Mouse (Mus musculus) thymus, postnatal 14 days (tissue): ENCODE measurements around the gene Sept1.
"Not testable (repeated sequence)": the region's sequence is repeated elsewhere in the genome, so short reads cannot be mapped to it uniquely, and the experiment has no call there.

Experiments used
- DNase-seq: peaks from one replicate; pipeline ENCODE4 v3.0.0; 2021

The Sept1 gene

DNA sequence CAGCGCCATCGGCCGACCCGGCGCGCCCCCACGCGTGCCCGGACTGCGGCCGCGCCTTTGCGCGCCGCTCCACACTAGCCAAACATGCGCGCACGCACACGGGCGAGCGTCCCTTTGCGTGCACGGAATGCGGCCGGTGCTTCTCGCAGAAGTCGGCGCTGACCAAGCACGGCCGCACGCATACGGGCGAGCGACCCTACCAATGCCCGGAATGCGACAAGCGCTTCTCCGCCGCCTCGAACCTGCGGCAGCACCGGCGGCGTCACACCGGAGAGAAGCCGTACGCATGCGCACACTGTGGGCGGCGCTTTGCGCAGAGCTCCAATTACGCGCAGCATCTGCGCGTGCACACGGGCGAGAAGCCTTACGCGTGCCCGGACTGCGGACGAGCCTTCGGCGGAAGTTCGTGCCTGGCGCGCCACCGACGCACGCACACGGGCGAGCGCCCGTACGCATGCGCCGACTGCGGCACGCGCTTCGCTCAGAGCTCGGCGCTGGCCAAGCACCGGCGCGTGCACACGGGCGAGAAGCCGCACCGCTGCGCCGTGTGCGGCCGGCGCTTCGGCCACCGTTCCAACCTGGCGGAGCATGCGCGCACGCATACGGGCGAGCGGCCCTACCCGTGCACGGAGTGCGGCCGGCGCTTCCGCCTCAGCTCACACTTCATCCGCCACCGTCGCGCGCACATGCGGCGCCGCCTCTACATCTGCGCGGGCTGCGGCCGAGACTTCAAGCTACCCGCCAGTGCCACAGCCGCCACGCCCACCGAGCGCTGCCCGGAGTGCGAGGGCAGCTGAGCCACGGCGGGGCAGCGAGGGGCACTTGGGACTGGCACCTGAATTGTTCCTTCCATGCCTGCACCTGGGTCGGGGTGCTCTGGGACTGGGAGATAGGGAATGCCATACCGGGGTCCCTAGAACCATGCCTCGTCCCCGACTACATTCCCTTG lies 21.2 kb upstream of the Sept1 start:
- peak; percentile 97 for DNase-seq

DNA sequence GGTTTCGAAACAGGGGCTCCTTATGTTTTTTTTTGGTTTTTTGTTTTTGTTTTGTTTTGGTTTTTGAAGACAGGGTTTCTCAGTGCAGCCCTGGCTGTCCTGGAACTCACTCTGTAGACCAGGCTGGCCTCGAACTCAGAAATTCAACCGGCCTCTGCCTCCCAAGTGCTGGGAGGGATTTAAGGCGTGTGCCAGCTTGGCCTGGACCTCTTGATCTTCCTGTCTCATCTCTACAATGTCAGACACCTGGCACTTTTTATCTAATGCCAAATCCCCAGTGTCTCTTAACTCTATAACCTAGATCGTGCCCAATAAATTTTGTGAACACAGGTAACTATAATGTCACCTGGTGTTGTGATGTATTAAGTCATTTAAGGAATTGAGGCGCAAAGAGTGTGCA lies 20.4 kb upstream of the Sept1 start:
- DNase-seq = no peak

DNA sequence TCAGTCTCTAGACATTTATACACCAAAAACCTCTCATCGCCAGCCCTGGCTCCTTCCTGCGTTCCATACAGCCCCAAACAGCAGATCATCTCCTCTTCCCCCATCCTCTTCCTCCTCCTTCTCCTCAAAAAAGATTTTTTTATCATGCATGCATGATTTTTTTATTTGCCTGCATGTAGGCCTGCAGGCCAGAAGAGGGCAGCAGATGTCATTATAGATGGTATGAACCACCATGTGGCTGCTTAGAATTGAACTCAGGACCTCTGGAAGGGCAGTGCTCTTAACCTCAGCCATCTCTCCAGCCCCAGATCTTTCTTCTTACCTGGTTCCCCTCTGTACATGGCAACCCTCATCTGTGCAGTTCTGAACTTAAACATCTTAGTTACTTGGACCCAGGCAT lies 19.5 kb upstream of the Sept1 start:
- DNase-seq = peak; percentile 60

DNA sequence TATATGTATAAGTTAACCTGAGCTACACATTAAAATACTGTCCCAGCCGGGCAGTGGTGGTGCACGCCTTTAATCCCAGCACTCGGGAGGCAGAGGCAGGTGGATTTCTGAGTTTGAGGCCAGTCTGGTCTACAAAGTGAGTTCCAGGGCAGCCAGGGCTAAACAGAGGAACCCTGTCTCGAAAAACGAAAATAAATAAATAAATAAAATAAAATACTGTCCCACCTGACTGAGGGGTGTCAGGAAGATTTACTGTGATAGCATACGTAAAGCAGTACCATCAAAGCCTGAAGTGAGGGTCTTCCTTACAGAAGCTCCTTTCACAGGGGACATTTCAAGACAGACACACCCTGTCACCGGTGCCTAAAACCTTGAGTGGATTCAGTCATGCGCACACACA lies 17.6 kb upstream of the Sept1 start:
- not testable (repeated sequence) for DNase-seq

- no peak for DNase-seq
Measured at GRCm38 (mm10) chr7:127244658-127245510, 12.0 kb upstream of the Sept1 start.

DNA sequence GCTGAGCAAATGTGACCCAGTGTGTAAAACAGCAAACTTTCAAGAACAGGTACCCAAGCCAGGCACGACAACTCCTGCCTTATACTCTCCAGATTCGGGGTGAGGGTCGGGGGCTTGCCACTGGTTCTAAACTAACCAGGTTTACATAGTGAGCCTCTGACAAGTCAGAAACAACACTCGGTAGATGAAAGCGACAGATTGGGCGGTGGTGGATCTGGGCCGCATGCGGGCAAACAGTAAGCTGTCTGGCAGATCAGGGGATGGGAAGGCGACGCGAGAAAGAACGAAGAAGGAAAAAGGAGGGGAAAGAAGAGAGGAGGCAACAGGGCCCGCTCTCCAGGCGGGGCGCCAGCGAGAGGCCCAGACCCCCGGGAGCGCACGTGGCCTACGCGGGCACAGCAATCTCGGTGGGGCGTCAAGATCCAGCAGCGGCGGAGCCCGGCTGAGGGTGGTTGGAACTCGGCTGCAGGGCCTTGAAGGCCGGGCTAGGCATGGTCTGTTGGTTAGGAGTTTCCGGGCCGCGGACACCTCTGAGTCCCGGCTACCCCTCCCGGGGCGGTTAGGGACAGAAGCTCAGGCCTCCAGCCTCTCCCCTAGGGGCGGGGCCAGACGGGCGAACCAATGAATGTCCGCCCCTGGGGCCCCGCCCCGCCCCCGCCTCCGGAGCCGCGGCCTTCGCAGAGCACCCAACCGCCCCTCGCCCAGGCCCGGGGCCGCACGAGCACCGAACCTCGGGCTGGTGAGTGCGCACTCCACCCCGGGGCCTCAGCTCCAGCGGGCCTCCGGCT lies 11.1 kb upstream of the Sept1 start, which contains the start of gene Zfp771:
Gene Zfp771, plus strand, starts transcription at position 405 of the 788 bp plus-strand sequence.
- DNase-seq = peak; percentile 95

DNA sequence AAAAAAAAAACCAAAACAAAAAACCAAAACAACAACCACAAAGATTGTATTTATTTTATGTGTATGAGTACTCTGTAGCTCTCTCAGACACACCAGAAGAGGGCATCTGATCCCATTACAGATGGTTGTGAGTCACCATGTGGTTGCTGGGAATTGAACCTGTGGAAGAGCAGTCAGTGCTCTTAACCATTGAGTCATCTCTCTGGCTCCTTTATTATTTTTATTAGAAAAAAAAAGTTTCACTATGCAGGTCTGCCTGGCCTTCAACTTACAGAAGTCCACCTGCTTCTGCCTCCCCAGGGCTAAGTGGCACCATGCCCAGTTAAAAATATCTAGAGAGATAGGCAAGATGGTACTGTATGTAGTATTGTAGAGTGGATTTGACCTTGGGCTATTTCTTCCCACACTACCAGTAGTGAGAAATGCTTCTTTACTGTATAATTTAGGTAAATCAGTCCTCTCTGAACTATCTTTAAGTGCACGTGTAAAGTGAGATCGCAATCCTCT lies 10.5 kb upstream of the Sept1 start:
- no peak for DNase-seq

GRCm38 (mm10) chr7:127234777-127235176 lies 1.8 kb upstream of the Sept1 start:
- no peak for DNase-seq

DNA sequence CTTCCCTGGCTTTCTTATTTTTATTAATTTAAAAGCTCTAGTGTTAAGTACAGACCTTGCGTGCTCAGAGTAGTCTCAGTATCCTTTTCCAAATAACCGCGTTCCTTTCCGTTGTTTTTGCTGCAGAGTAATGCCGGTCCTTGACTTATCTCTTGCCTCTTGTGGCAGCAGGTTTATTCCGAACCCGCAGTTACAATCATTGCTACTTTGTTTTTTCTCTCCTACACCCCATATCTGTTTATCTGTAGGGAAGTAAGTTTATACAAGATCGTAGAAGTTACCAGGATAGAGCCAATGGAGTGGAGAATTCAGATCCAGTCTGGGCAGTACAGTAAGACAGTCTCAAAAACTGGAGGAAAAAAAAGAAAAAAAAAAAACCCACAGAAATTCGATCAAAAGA lies 835 bp upstream of the Sept1 start:
- no peak for DNase-seq

DNA sequence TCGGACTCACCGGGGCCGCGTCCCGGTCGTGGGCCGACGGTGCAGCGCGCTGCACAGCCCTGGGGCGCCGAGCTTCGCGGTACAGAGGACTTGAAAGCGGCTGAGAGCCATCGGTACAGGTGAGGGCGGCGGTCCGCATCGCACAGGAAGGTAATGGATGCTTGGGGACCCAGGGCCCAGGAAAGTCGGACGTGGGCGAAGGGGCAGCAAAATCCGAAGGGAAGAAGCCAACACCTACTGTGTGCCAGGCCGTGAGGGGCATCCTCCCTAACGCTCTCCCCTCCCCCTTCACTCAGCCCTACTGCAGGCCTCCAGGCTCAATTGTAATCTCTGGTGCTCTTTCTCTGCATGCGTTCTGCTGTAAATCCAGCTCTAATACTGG lies 429 bp upstream of the Sept1 start:
- no peak for DNase-seq

DNA sequence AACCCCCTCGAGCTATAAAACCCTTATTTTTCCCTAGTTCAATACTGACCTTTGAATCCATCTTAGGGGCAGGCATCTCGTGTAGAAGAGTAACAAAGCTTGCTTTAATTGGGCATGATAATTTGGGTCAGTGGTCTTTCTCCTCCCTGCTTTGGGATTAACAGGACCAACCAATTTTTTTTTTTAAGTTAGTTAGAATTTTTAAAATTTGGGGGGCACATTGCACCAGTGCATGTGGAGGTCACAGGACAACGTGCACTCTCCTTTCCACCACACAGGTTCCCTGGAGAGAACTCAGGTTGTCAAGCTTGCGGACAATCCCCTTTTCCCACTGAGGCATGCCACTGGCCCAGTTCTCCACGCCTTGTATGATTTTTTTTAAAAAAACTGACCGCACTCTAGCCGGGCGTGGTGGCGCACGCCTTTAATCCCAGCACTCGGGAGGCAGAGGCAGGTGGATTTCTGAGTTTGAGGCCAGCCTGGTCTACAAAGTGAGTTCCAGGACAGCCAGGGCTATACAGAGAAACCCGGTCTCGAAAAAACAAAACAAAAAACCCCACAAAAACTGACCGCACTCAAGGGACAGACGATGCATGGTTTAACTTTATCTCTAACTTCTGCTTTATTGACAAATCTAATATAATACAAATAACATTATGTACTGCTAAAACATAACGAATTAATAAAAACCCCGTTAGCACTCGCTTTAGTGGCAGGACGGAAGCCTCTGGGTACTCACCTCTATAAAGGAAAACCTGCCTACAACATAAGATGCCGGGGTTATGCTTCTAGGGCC lies 906 bp downstream of the Sept1 start:
- DNase-seq = no peak

DNA sequence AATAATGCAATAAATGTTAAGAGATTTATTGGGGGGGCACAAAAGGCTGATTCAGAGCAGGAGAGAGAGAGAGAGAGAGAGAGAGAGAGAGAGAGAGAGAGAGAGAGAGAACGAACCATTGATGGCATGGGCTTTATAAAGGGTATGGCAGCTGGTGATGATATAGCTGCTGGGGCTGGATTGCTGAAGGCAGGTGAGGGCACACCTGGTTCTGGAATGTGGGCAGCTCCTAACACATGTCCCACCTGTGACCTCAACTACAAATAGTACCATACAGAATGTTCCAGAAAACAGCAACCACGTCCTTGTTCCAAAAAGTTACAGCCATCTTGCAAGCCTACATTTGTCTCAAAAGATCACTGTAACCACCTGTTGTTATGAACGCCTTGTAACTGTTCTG lies 1.6 kb downstream of the Sept1 start:
- peak; percentile 28 for DNase-seq

GRCm38 (mm10) chr7:127228615-127229303 lies 4.2 kb downstream of the Sept1 start:
- peak; percentile 93 for DNase-seq

DNA sequence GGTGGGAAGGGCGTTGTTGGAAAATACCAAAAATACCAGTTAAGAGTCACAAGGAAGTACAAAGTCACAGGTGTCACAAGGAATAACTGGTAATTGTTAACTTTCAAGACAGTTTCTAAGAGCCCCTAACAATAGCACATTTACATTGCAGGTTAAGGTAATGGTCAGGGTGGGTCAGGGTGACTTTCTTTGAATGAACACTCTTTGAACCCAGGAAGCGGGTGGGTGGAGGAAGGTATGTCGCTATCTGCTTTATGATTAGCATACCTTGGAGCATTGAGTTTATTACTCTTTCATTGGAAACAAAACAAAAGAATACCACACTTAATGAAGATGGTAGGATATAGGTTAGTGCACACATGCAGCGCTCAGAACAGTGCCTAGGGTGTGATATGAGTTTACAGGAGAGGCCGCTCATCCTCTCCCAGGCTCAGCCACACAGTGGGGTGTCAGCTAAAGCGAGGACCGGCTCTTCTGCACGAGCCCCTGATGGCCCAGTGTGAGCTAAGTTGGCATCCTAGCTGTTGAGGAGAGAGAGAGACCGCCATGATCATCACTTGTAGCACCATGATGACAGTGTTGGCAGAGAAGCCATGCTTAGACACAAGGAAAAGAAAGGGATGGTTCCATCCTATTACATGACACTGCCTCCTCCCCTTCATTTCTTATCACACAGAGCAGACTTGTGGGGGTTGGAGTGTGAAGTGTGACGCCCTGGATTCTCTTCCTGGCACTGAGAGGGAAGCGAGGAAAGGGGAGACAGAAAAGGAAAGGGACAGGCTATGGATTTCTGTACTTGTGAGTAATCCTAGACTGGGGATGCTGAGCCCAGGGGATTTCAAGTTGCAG lies 7.6 kb downstream of the Sept1 start:
- no peak for DNase-seq

DNA sequence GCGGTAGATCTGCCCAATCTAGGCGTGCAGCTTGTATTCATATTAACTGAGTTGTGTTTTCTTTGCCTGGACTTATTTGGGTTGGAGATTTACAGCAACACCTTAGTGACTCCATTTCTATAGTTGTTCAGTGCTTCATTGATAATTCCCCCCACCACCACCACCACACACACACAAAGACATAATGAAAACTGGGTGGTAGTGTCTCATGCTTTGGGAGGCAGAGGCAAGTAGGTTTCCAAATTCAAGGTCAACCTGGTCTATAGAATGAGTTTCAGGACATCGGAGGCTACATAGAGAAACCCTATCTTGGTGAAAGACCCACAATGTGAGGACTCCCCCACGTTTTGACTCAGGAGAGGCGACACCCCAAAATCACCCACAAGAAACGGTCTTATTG lies 8.3 kb downstream of the Sept1 start:
- no peak for DNase-seq

DNA sequence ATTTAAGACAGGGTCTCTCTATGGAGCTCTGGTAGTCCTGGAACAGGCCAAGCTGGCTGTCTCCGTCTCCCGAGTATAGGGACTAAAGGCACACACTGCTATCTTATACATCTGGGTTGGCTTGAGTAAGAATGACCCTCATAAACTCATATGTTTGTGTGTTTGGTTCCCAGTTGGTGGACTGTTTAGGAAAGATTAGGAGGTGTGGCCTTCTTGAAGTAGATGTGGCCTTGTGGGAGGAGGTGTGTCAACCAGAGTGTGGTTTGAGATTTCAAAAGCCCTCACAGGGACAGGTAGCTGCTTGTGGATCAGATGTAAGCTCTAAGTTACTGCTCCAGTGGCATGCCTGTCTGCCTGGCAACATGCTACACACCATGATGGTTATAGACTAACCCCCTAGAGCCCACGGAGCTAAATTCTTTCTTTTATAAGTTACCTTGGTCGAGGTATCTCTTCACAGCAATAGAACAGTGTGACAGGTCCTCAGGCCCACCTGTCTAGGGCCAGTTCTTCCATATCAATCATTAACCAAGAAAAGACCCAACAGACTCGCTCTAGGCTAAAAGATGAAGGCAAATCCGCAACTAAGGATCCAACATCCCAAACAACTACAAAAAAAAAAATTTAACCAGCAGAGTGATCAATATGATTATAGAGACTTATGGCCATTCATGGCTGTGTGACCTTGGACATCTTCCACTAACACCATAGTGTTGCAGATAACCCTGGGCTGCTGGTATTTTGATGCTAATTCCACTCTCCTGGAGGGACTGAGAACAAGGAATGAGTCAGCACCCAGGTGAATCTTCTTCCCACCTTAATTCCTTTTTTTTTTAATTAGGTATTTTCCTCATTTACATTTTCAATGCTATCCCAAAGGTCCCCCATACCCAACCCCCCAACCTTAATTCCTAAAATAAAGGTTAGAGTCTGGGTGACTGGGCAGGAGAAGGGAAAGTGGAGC lies 9.1 kb downstream of the Sept1 start:
- no peak for DNase-seq

DNA sequence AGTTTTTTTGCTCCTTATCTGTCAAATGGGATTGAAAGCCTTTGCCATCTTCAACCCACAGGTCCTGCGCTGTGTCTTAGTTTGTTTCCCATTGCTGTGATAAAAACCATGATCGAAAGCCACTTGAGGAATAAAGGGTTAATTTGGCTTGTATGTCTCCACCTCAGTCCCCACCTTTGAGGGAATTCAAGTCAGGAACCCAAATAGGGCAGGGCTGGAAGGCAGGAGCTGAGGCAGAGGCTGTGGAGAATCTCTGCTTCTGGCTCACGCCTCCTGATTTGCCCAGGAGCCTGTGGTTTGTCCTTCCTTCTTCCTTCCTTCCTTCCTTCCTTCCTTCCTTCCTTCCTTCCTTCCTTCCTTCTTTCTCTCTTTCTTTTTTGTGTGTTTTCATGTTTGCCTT lies 9.8 kb downstream of the Sept1 start:
- no peak for DNase-seq

DNA sequence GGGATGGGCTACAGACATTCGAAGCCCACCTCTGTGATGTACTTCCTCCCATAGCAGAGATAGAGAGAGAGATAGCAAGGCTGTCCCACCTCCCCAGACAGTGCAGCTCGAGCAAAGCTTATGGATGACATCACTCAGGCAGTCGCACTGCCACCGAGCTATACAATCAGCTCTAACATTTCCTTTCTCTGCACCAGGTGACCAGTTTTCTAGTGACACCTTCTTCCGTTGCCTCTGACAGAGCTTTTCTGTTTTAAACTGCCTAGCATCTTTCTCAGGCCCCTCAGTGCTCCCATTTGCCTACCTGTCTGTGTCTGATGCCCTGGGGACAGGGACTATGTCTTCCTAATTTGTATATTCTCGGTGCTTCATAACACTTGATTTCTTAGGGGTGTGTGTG lies 12.5 kb downstream of the Sept1 start:
- DNase-seq = peak; percentile 56

DNA sequence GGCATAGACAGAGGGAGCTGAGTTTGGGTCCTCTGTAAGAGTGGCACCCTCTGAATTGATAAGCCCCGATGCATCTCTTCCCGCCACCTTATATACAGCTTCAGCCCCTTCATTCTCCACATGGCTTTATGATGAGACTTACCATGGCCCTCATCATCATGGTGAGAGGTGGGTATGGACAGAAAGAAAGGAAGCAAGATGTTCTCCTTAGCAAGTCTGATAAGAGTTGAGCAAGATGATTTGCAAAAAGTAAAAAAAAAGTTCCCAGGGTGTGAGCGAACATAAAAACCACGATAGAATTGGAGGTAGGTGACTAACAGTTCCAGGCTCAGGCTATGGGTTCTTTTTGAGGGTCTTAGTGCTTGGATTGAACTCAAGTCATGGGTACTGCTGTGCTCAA lies 14.3 kb downstream of the Sept1 start:
- DNase-seq = no peak
